Mouse (Mus musculus) layer of hippocampus, adult 9-11 months (tissue): ENCODE measurements around the gene AL732309.1.

Experiments used
- DNase-seq: peaks from one replicate; pipeline ENCODE4 v3.0.0; 2022

Gene AL732309.1

DNA sequence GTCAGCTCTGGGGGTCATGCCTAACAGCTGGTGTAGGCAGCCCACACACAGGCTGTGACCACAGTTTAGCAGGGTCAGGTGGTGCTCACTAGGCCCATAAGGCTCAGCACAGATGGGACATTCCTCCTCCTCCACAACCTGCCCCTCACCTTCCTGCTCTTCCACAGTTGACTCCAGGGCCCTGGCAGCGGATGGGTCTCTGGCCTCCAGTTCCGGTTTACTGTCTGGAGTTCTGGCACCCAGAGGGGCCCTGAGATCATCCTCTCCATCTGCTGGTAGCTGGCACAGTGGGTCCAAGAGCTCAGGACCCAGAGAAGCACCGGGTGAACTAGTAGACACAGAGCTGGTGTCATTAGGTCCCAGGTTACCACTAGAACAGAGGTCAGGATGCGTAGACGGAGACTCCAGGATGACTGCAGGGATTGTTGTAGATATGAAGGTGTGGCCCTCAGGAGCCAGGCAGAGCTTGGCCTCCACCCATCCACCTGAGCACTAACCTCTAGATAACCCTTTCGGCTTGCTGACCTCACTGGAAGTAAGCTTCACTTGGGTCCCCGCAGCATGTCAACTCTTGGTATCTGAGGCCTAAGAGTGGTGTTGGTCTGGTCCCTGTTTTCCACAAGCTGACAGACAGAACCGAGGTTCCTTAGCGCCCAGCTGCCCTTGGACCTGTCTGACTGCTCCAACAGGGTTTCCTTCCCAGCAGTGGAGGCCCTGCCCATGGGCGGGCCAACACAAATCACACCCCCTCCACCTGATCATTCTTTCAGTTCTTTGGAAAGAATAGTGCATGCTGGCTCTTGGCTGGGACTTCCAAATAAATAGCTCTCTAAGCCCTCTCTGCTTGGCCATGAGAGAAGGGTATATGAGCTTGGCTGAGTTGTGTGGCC, at the start of gene AL732309.1:
Gene AL732309.1, minus strand, starts transcription at position 681 of the 890 bp plus-strand sequence.
- DNase-seq, result no peak

DNA sequence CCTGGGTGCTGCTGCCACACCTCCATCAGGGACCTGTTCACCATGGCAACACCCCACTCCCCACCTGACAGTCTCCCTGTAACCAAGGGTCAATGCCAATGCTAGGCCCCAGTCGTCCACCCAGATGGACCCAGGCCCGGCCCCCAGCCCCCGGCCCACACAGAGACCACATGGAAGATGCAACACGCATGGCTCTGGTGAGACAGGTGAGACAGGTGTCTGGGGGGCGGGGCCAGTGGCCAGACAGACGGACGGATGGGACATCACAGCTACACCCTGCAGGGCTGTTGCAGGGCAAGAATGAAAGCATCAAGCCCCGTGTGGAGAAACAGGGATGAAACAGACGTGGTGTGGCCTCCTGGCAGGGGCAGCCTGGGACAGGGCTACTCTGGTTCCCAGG, 47.0 kb upstream of the AL732309.1 start:
- no peak for DNase-seq

DNA sequence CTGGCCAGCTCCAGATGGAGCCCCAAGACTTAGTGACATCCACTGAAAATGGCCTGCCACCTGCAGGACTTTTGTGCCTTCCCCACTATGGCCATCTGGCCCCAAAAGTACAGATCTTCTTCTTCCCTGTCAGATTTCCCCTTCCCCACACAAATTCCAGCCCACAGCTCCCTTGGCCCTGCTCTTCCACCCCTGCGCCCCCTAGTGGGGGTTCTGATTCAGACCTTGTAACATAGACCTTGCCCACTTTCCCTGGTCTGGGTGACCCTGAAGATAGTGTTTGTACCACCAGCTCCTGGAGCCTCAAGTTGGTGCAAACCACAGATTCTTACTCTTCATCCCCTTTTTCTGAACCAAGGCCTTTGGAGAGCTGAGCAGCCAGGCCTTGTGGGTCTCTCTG, 46.2 kb upstream of the AL732309.1 start:
- DNase-seq, result no peak

DNA sequence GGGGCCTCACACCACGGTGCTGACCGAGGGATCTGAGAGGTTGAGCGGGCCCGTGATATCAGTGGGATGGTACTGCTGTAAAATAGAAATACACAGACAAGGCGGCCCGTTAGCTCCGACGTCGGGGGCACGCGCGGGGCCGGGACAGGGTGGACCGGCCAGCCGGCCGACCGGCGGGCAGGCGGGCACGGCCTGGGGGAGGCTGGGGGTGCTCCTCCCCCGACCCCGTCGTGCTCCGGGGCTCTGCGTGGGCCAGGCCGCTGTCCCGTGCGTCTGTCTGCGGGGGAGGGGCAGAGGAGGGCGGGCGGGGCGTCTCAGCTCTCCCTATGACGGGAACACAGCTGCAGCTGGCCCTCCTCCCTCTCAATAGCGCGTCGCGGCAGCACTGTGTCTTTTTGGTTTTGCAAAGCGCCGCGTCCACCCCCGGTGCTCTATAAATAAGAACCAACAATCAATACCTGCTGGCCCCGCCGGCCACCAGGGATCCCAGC, 45.4 kb upstream of the AL732309.1 start:
- DNase-seq, result no peak

DNA sequence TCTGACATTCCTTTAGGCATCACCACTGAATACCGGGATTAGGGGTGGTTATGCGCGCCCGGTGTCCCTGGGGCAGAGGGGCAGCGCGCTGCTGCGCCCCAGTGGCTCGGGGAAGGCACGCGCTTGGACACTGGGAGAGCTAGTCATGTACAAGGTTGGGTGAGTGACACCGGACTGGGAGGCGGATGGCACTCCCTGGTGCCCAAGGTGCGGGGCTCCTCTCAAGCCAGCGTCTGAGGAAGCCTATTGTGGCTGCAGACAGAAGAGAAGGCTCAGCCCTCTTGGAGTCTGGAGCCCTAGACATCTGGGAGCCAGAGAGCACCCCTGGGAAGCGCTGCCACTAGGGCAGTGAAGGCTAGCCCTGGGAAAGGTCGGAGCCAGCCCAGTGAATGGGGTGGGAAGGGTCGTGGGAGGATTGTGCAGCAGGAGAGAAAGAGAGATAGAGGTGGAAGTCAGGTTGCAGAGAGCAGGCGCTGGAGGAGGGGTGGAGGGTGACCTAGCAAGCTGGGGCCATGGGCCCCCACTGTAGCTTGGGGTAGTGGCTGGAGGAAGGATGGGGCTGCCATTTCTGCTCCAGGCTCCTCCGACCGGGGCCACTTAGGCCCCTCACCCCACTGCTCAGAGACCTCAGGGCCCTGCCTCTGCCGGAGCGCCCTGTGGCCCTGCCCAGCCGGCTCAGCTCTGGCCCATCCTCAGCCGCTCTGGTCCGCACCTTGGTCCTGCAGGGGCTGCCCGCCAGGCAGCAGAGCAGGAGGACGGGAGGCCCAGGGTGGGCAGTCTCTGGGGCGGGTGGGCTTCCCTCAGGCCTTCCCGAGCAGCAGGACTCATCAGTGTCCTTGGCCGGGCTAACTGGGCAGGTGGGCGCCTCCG, 44.8 kb upstream of the AL732309.1 start:
- DNase-seq, result no peak

DNA sequence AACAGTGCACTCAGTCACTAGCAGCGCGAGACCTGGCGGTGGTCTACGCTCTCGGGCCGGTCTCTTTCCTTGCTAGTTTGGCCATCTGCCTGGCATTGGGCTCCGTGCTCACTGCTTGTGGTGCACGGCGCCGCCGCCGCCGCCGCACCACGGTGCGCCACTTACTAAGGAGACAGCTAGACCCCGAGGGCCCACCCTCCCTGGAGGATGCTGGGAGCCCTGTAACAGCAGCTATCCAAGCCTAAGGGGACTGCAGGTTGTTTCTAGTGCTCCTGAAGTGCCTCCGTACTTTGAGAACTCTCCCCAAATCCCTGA, 44.1 kb upstream of the AL732309.1 start:
- no peak for DNase-seq

DNA sequence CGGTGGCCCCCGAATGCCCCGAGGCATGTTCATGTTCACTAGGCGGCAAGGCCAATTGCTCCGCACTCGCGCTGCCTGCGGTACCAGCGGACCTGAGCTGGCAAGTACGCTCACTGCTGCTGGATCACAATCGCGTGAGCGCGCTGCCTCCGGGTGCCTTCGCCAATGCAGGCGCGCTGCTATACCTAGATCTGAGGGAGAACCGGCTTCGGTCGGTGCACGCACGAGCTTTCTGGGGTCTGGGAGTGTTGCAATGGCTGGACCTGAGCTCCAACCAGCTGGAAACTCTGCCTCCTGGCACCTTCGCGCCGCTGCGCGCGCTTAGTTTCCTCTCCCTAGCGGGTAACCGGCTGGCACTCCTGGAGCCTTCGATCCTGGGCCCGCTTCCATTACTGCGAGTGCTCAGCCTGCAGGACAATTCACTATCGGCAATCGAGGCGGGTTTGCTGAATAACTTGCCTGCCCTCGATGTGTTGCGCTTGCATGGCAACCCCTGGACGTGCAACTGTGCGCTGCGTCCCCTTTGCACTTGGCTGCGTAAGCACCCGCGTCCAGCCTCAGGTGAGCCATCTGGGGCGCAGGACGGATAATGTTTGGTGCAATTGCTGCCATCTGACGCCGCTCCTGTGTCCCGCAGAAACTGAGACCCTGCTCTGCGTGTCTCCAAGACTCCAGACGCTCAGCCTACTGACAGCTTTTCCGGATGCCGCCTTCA, 43.6 kb upstream of the AL732309.1 start:
- no peak for DNase-seq

DNA sequence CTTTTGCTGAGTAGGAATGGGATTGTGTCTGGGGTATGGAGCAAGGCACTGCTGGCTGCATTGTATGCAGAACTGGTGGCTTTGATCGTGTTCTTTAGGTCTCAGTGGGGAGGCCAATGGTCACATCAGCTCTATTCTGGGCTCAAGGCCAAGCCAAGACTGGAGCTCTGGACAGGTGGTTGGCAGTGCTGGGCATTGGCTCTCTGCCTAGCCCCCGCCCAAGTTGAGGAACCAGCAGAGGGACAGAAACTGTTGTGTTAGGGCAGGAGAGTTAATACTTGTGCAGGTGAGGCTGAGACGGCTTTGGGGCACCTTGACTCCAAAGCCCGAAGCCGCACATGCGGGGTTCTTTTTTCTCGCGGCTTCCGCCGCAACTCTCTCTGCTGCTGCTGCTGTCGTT, 43.0 kb upstream of the AL732309.1 start, which contains the start of gene Lrrc26:
Gene Lrrc26, plus strand, starts transcription at position 265 of the 400 bp plus-strand sequence.
- DNase-seq, result no peak

DNA sequence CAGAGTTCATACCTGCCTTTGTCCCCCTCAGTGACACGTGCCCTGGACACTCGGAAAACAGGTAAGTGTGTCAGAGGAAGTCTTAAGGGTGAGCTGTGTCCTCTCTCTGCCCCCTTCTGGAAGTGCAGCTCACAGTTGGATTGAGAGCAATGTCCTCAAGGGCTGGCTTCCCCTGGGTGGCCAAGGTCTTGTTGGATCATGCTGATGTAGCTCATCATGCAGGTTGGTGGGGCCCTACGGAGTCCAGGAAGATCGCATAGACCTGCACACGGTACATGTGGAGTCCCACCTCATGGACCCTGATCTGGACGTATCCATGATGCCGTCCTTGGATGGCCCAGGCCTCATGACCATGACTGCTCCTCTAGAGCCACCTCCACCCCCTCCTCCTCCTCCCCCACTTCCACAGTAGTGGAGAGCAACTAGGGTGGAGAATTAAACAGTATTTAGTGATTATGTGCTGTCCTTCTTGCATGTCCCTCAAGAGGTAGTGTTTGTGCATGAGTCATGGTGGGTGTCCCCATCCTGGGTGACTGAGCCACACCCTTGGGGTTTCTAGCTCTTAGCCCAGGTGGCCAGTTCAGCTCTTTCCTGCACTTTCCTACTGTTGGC, 42.2 kb upstream of the AL732309.1 start:
- DNase-seq, result no peak

DNA sequence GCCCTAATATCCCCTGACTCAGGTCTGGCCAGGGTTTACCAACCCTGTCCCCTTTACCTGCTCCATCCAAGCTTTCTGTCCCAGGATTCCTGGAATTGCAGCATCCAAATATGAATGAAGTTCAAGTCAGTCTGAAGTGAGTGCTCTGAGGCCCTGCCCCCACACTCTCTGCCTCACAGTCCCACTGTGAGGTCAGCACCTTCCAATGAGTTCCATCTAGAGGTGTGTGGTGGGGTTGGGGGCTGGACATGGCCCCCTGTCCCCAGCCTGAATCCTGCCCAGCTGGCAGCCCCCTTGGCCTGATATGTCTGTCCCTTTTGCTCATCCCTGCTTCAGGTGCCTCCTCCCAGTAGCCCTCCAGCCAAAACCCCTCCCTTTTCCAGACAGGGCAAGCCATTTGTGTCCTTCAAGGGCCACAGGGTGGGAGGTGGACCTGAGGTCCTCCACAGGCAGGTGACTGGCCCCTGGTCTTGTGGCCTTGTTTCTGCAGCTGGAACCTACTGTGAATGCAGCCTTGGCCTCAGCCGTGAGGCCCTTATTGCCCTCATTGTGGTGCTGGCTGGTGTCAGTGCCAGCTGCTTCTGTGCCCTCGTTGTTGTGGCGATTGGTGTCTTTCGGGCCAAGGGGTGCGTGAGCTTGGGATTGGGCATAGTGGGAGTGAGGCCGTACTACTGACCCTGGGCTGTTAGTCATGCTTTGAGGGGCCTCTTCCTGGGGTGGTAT, 41.4 kb upstream of the AL732309.1 start, which contains the start of gene Tmem210:
Gene Tmem210, plus strand, starts transcription at position 219 of the 723 bp plus-strand sequence.
- no peak for DNase-seq

DNA sequence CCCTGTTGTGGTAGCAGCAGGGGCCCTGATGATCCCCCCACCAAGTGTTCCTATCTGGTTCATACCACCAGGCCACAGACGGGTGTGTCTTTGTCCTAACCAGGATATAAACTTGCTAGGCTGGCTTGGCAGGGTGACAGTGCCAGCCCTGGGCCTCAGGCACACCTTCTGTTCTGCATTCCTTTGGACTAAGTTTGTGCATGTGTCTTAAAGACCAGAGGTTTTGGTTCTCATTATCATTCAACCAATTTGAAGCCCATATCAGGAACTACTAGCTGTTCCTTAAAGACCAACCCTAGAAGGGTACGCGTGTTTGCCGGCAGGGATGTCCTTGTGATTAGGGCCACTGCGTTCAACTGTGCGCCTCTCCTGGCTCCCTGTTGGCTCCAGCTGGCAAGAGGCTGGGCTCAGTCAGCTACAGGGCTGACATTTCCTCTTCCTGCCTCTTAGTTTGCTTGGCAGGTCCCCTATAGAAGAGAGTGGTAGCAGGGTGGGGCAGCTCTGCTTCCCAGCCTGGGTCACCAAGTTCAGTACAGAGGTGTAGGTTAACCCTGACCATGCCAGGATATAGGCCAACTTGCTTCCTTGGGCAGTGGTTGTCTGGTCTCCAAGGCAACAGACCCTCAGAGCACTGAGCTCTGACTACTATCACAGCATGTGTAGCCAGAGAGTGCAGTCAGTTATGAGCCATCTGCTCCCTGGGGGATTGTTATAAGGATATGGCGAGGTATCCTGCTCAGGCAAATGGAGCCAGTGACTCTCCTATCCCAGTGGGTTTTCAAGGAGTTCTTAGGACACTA, 40.4 kb upstream of the AL732309.1 start:
- peak; percentile 56 for DNase-seq

DNA sequence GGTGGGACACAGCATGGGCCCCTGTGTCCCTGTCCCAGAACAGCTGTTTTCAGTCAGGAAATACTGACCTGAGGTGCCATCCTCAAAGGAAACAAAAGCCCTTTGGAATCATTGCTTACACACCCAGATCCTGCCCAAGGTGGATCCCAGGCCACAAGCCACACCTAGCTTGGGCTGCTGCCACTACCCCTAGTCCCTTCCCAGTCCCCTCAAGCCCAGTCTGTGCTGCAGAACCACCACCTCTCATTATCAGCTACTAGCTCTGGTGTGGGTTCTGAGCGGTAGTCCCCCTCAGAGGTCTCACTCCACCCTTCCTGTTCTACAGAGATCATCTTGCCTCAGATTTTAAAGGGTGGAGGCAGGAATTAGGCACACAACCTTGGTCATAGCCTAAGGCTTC, 39.7 kb upstream of the AL732309.1 start:
- no peak for DNase-seq

DNA sequence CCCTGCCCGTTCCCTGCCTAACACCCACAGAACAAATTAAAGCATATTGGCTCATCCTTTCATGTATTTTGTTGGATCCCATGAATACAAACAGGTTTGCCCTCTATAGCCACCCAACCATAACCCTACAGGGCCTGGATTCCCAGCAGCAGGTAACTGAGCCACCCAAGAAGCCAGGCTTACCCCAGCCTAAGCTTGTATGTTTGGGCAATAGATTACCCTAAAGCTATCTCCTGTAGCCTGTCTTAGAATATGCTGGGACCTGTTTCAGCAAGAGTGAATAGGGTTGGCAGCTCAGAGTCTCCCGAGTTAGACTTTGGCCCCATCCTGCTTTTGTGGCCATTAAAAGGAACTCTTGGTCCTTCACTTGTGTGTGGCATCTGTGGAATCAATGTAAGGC, 38.9 kb upstream of the AL732309.1 start:
- no peak for DNase-seq

DNA sequence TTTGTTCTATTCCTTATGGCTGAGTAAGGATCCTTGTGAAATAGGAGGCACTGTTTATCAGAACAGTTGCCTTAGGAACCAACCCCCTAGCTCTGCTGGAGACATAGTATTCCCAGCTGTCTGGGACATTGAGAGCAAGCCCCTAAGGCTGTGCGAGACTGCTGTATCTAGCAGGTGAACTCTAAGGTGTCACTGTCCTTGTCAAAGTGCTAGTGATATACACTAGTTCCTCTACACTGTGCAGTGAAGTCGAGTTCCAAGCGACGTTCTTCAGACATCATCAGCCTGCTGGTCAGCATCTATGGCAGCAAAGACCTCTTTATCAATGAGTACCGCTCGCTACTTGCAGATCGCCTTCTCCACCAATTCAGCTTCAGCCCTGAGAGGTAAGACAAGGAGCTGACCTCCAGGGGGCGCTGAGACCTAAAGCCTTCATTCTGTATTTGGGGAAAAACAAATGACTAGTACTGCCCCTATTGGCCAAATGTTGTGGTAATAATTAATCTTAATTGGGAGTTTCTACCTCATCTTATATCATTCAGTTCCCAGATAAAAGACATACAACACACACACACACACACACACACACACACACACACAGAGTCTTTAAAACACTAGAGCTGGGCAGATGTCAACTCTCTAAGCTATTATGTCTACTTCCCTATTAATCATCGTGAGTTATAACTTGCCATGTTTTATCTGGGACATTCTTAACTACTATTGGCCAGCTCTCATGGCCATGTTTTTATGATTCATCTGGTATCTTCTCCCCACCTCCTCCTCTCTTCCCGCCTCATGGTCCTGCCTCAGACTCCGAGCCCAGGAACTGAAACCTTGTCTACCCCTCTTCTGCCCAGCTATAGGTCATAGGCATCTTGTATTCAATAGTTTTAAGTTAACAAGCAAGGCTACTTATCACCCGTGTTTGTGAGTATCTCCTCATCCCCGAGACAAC, 32.5 kb upstream of the AL732309.1 start:
- DNase-seq, result no peak

DNA sequence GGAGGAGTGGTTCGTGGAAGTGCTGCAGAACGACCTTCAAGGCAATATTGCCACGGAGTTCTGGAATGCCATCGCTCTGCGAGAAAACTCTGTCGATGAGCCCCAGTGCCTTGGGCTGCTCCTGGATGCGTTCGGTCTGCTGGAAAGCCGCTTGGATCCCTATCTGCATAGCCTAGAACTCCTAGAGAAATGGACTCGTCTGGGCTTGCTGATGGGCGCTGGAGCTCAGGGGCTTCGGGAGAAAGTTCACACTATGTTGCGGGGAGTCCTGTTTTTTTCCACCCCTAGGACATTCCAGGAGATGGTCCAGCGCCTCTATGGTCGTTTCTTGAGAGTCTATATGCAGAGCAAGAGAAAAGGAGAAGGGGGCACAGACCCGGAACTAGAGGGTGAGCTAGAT, 26.3 kb upstream of the AL732309.1 start:
- no peak for DNase-seq

DNA sequence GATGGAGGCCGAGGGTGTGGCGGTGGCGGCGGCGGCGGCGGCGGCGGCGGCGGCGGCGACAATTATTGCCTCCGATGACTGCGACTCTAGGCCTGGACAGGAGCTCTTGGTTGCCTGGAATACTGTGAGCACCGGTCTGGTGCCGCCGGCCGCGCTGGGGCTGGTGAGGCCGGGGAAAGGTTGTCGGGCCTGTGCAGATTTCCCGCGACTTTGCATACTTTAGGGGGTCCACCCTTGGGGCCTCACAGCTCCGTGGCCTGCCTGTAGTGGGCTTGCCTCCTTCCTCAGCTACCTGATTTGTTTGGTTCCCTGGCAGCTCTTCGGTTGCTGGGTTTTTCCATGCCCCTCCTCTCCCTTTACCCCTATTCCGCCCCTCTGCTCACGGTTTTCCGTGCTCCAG, 25.9 kb upstream of the AL732309.1 start:
- DNase-seq, result no peak

DNA sequence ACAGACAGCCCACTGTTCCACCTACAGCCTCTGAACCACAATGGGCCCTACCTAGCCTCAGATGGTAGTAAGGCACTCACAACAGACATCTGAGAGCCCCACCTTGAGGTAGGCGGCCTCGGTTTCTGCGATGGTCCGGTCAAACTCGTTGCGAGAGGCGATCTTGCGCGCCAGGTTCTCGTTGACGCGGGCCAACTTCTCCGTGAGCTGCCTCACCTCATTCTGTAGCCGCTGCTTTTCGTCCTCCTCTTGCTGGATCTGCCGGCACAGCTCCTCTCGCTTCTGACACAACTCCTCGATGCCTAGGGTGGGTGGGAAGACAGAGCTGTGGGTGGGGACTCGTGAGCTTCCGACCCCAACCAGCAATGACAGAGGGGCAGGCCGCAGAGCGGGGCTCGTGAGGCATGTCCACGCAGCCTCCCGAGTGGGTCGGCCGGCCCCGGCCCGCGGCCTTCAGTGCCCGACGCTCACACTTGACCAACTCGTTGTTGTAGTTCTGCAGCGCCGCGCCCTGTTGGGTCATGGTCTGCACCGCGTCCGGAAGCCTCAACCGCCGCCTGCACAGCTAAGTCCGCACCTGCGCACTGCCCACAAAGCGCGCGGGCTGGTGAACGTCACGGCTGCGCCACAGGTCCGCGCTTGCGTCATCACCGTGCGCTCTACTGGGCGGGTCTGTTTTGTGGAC, 25.3 kb upstream of the AL732309.1 start, which contains the start of the genes Ssna1 and Anapc2:
Gene Ssna1, minus strand, starts transcription at position 612 of the 685 bp plus-strand sequence.
Gene Anapc2, plus strand, starts transcription at position 652 of the 685 bp plus-strand sequence.
- peak; percentile 97 for DNase-seq

DNA sequence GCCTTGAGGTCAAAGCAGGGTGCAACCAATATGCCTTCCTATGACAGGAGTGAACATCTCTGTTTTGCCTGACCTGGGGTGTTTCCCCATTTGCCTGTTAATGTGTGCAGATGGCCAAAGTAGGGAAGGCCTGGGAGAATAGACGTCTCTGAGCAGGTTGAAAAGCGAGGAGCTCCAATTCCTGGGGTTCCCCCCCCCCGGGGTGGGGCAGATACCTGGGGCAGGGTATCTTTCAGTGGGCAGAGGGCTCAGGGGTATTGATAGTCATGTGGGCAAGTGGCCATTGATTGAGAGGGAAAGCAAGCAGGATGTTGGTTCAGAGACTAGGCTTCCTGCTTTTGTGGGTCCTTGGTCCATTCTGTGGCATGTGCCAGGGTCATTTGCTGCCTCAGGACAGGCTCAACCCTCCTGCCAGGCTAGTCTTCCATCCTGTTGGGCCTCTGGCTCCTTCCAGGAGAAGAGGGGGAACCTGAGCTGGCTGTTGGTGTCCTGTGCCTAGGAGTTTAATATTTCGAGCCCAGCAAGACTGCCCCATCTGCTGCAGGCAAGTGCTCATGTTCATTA, 21.2 kb upstream of the AL732309.1 start:
- DNase-seq, result no peak

DNA sequence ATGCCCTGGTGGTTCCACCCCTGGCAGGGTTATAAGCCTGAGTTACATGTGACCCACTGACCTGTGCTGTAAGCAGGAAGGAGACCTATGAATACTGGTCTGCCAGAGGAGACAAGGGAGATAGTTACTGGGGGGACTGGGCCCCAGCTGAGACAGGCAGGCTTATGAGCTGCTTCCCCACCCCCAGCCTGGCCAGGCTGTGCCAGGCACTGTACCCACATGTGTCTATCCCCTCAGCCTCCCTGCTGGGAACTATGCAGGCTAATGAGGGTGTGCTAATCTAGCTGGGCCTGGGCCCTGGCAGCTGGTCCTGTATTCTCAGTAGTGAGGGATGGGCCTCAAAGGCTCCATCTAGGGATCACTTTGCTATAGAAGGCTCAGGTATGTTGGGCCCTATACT, 20.6 kb upstream of the AL732309.1 start:
- peak; percentile 88 for DNase-seq
